Mouse (Mus musculus) layer of hippocampus, adult 6 months (tissue): ENCODE results near the gene Crybg2. TPM values are rescaled to one million over a fixed set of nuclear protein-coding genes. Genes with fewer than 3 reads are reported as not detected.

ENCODE experiments used
- long read RNA-seq, 2 experiments: library from polyadenylated mRNA; unstranded; transcript quantifications; one replicate each; pipeline ENCODE4 v2.0.0; 2019 to 2020
- polyA plus RNA-seq: library from polyadenylated mRNA; unstranded; fragments of <200 nt; fragmentation: Nextera tagmentation; gene quantifications from 2 replicates; pipeline ENCODE4 v1.2.3, GENCODE M21; 2021

Crybg2 gene
- polyA plus RNA-seq: 1.3 and 2.4 TPM in 2 replicates
- long read RNA-seq, experiment 1, partial matches to known transcripts: 1 of 2 reads
- long read RNA-seq, experiment 1, other reads (novel, unspliced or antisense): 1 of 2 reads
- long read RNA-seq, experiment 2, partial matches to known transcripts: 1 of 1 reads
- long read RNA-seq, experiment 2, other reads (novel, unspliced or antisense): 0 of 1 reads

DNA sequence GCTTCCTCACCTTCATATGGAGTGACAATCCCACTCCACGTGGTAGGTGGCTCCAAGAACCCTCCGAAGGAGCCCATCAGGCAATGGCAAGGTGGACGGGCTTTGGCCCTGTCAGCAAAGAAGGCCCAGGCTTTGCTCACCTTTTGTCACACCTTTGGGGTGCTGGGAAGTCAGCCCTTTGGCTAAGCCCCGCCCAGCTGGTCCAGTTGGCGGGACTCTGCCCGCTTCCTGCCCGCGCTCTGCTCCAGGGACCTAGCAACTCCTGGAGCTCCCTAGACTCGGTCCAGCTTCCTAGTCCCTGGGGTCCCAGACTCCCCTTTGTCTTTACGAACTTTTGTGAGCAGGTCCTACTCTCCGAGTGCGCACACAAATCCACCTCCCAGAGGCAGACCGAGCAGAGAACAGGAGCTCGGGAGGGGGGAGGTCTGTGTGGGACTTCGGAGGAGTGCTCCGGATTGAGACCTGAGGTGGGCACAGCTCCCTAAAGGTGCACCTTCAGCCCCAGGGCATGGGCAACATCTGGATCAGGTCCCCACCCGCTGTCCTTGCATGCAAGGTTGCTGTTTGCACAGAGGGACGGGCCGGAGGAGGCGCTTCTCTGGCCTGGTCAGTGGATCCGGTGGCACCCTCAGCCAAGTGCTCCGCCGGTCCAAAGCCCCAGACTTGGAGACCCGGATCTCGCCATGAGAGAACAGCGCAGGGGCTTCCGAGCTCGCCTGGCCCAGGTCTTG lies at the start of gene Crybg2:
Gene Crybg2 (plus strand): TSS at position 681 of the 731 bp plus-strand sequence.

DNA sequence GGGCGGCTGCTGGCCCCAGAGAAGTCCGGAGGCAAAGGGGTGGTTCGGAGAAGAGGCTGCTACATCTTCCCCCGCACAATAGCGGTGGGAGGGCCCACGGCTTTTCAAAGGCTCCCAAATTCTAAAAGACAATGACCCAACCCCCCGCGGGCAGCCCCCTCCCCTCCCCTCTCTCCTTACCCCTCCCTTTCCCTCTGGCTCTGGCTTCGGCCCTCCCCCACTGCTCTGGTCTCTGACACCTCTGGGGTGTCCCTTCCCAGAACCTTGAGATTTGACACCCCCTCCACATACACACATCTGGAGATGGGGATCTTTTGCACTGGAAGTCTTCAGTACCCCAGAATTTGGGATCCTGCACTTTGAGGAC lies 41.9 kb upstream of the Crybg2 start, which contains the start of gene Lin28a:
Gene Lin28a (minus strand): TSS at position 63 of the 367 bp plus-strand sequence.

DNA sequence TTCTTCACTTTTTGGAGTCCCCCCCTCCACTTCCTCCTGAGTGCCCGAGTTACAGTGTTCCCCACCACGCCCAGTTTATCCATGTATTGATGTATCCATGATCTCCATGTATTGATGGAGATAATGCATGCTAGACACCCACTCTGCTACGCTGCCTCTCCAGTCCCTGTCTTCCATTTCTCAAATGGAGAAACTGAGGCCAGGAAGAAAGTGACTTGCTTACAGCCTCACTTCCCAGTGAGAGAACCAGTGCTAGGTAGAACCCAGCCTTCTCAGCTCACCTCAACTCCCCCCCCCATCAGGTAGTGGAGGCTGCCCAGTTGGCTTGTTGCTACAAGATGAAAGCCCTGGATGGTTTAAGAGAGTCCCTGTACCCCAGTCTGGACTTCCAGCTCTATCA lies 7.1 kb upstream of the Crybg2 start, which contains the start of gene Zfp683:
Gene Zfp683 (plus strand): TSS at position 301 of the 400 bp plus-strand sequence.

DNA sequence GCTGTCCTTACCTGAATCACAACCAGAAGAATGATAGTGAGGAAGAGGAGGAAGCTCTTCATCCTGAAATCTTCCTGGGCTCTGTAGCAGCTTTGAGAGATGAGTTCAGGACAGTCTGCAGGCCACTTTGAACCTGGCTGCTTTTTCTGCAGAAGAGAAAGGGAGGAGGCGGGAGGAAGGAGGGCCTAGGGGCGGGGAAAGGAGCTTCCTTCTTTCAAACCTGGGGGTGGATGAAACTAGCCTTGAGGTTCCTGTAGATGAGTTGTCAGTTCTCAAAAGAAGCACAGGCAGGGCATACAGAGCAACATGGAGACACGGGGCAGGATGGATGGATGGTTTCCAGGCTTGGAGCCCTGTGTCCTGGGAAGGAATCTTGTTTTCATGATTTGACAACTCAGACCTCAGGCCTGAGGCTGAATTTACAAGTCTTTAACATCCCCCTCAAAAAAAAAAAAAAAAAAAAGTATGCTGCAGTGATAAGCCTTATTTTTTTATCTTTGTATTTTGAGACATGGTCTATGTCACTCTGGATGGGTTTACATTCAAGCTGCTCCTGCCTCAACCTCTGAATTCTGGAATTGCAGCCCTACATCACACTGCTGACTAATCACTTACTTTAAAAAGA lies 34.4 kb downstream of the Crybg2 start, which contains the start of gene Cd52:
Gene Cd52 (minus strand): TSS at position 160 of the 625 bp plus-strand sequence.

DNA sequence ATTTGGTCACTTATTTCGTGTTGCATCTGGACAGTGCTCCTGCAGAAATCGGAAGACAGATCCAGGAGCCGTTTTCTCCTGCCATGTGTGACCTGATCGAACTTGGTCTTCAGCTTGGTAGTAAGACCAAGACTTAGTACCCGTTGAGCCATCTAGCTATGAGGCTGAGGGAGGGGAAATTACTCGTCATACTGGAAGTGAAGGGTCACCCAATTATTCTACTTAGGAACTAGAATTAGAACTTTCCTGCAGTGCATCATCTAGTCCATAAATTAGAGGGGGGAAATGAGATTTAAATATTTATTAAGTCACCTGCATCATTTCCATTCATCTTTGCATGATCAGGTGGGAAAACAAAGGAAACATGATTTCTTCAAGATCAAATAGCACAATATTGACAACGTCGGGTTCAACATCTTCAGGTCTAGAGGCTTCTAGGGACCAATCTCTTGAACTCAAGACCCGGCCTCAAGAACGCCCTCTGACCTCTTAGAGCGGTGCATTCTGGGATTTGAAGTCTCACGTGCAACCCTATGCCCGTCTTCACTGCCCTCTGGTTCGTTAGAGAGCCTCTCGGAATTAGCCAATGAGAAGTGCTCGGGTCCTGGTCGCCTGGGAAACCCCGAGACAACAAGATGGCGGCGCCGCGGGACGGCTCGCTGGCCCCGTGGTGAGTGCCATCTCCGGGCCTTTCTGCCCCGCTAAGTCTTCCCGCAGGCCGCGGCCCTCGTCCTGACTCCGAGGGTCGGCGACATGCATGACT lies 41.5 kb downstream of the Crybg2 start, which contains the start of gene Ubxn11:
Gene Ubxn11 (plus strand): TSS at position 592 of the 763 bp plus-strand sequence.

DNA sequence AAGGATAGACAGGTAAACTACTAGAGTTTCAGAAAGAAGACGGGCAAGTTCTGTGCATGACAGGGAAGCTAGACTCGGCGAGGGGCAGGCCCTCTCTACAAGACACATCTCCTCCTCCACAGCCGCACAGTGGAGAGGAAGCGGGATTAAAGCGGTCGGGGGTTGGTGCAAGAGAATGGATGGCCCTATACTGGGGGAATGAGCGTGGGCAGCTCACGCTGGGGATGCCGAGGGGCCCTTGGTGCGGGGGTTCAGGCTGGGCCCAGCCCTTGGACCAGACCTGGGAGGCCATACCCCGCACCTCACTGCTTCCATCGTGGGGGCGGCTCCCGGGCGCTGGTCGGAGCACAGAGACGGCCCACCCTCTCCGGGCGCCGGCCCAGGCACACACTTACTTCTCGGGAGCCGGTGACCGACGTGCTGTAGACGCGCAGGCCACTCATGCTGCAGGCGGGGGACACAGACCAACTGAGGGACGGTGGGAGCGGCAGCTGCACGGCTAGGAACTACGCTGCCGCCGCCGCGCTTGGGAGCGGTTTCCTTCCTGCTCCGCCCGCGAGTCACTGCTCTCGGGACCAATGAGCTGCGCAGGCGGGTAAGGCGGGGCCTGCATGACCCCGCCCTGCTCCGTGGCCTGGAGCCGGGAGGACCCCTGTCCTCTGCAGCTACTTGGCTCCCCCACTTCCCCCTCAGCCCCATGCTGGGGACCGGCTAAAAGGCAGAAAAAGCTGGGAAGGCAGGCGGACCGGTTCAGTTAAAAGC lies 67.8 kb downstream of the Crybg2 start, which contains the start of gene Sh3bgrl3:
Gene Sh3bgrl3 (minus strand): TSS at position 569 of the 762 bp plus-strand sequence.

Other genes starting within 250 kb of the Crybg2 start
- 7.2 and 8.3 TPM in 2 replicates for gene Rps6ka1, start 173.0 kb upstream of the Crybg2 start, polyA plus RNA-seq
- gene Hmgn2, start 92.2 kb upstream of the Crybg2 start, polyA plus RNA-seq: 235 and 280 TPM in 2 replicates
- gene Dhdds, start 59.9 kb upstream of the Crybg2 start, polyA plus RNA-seq: 41.2 and 47.7 TPM in 2 replicates
- not detected in 2 replicates for gene Lin28a, start 42.0 kb upstream of the Crybg2 start, polyA plus RNA-seq
- not detected in 2 replicates for gene Zfp683, start 7.0 kb upstream of the Crybg2 start, polyA plus RNA-seq
- gene Cd52, start 34.3 kb downstream of the Crybg2 start, polyA plus RNA-seq: 11.8 and 18.3 TPM in 2 replicates
- gene Ubxn11, start 41.8 kb downstream of the Crybg2 start, polyA plus RNA-seq: 9.2 and 13.8 TPM in 2 replicates
- 819 and 825 TPM in 2 replicates for gene Sh3bgrl3, start 68.0 kb downstream of the Crybg2 start, polyA plus RNA-seq
- 10.9 and 14.8 TPM in 2 replicates for gene Cep85, start 126.3 kb downstream of the Crybg2 start, polyA plus RNA-seq
- not detected in 2 replicates for gene Gm7534, start 142.2 kb downstream of the Crybg2 start, polyA plus RNA-seq
- gene Catsper4, start 166.6 kb downstream of the Crybg2 start, polyA plus RNA-seq: not detected in 2 replicates
- 0.19 TPM in 1 of 2 replicates, not detected in the other for gene Cnksr1, start 177.6 kb downstream of the Crybg2 start, polyA plus RNA-seq
- 0.35 and 0.53 TPM in 2 replicates for gene E130218I03Rik, start 182.8 kb downstream of the Crybg2 start, polyA plus RNA-seq
- gene Zfp593, start 184.8 kb downstream of the Crybg2 start, polyA plus RNA-seq: 13.4 and 14.4 TPM in 2 replicates
- 0.33 and 0.40 TPM in 2 replicates for gene Gm30191, start 186.1 kb downstream of the Crybg2 start, polyA plus RNA-seq
- gene Grrp1, start 193.3 kb downstream of the Crybg2 start, polyA plus RNA-seq: 4.4 and 5.2 TPM in 2 replicates
- gene Pdik1l, start 227.1 kb downstream of the Crybg2 start, polyA plus RNA-seq: 9.1 and 11.3 TPM in 2 replicates